Mouse (Mus musculus) spleen, postnatal 0 days (tissue): Measurements from ENCODE around the gene Gm9774. TPM values are rescaled to one million over a fixed set of nuclear protein-coding genes. Genes with fewer than 3 reads are reported as not detected.

Source experiments
- polyA plus RNA-seq: library from polyadenylated mRNA; unstranded; fragments of >200 nt; fragmentation: Nextera tagmentation; extraction: Ambion mirVana; gene quantifications from 2 replicates; pipeline ENCODE4 v1.2.1, GENCODE M21; 2015

Gene Gm9774
- 6.8 and 7.6 TPM in 2 replicates for polyA plus RNA-seq

GRCm38 (mm10) chr3:92429323-92429722 lies at the start of gene Gm9774:
Gene Gm9774, minus strand, starts transcription at chr3:92429423.

GRCm38 (mm10) chr3:92458620-92459019 lies 29.4 kb upstream of the Gm9774 start, which contains the start of gene Sprr3:
Gene Sprr3, minus strand, starts transcription at chr3:92458720.

GRCm38 (mm10) chr3:92438689-92439088 lies 9.5 kb upstream of the Gm9774 start, which contains the start of gene Sprr1b:
Gene Sprr1b, minus strand, starts transcription at chr3:92438789.

GRCm38 (mm10) chr3:92432282-92432681 lies 3.1 kb upstream of the Gm9774 start, which contains the start of gene Sprr2k:
Gene Sprr2k, plus strand, starts transcription at chr3:92432582.

GRCm38 (mm10) chr3:92417782-92418181 lies 11.4 kb downstream of the Gm9774 start, which contains the start of gene Sprr2j-ps:
Gene Sprr2j-ps, plus strand, starts transcription at chr3:92418082.

GRCm38 (mm10) chr3:92407691-92408090 lies 21.5 kb downstream of the Gm9774 start, which contains the start of gene Sprr2i:
Gene Sprr2i, plus strand, starts transcription at chr3:92407991.

GRCm38 (mm10) chr3:92385385-92385784 lies 43.8 kb downstream of the Gm9774 start, which contains the start of gene Sprr2h:
Gene Sprr2h, plus strand, starts transcription at chr3:92385685.

Other genes starting within 250 kb of the Gm9774 start
- gene Sprr2a1, start 213.6 kb downstream of the Gm9774 start, polyA plus RNA-seq: not detected in 2 replicates
- 0.87 and 0.88 TPM in 2 replicates for gene Sprr2a2, start 213.5 kb downstream of the Gm9774 start, polyA plus RNA-seq
- not detected in 2 replicates for gene Sprr2a3, start 144.0 kb downstream of the Gm9774 start, polyA plus RNA-seq
- not detected in 2 replicates for gene Sprr2b, start 112.8 kb downstream of the Gm9774 start, polyA plus RNA-seq
- not detected in 2 replicates for gene Sprr2d, start 90.3 kb downstream of the Gm9774 start, polyA plus RNA-seq
- gene Sprr2e, start 77.3 kb downstream of the Gm9774 start, polyA plus RNA-seq: not detected in 2 replicates
- gene Sprr2f, start 64.2 kb downstream of the Gm9774 start, polyA plus RNA-seq: not detected in 2 replicates
- gene Sprr2h, start 43.7 kb downstream of the Gm9774 start, polyA plus RNA-seq: not detected in 2 replicates
- gene Sprr2i, start 21.4 kb downstream of the Gm9774 start, polyA plus RNA-seq: not detected in 2 replicates
- gene Sprr2j-ps, start 11.3 kb downstream of the Gm9774 start, polyA plus RNA-seq: not detected in 2 replicates
- gene Sprr2k, start 3.2 kb upstream of the Gm9774 start, polyA plus RNA-seq: not detected in 2 replicates
- not detected in 2 replicates for gene Sprr1b, start 9.4 kb upstream of the Gm9774 start, polyA plus RNA-seq
- 0.11 TPM in 1 of 2 replicates, not detected in the other for gene Sprr3, start 29.3 kb upstream of the Gm9774 start, polyA plus RNA-seq
- gene Sprr1a, start 56.5 kb upstream of the Gm9774 start, polyA plus RNA-seq: 0.17 TPM in 1 of 2 replicates, not detected in the other
- gene Sprr4, start 71.1 kb upstream of the Gm9774 start, polyA plus RNA-seq: not detected in 2 replicates
- not detected in 2 replicates for gene 2310046K23Rik, start 105.1 kb upstream of the Gm9774 start, polyA plus RNA-seq
- gene Ivl, start 144.3 kb upstream of the Gm9774 start, polyA plus RNA-seq: 0.12 and 0.19 TPM in 2 replicates
- gene Smcp, start 159.6 kb upstream of the Gm9774 start, polyA plus RNA-seq: not detected in 2 replicates
- not detected in 2 replicates for gene 2210017I01Rik, start 178.1 kb upstream of the Gm9774 start, polyA plus RNA-seq
- not detected in 2 replicates for gene Lce6a, start 192.2 kb upstream of the Gm9774 start, polyA plus RNA-seq
- not detected in 2 replicates for gene Lce1a1, start 218.9 kb upstream of the Gm9774 start, polyA plus RNA-seq
- not detected in 2 replicates for gene Lce1b, start 227.5 kb upstream of the Gm9774 start, polyA plus RNA-seq
- gene Lce1a2, start 240.9 kb upstream of the Gm9774 start, polyA plus RNA-seq: not detected in 2 replicates
- 0.17 TPM in 1 of 2 replicates, not detected in the other for gene Lce1c, start 249.8 kb upstream of the Gm9774 start, polyA plus RNA-seq